Mouse (Mus musculus) CH12.LX (cell line): ENCODE measurements around the gene Fars2.

Experiments
- E2F4 ChIP-seq: IDR thresholded peaks from 2 replicates; pipeline ENCODE4 v1.6.1; 2011; ENCODE audit warnings: low read depth, low read length, improper control_type of control experiment; ENCODE audit not compliant: insufficient replicate concordance
- EP300 ChIP-seq: IDR thresholded peaks from 2 replicates; pipeline ENCODE4 v1.6.1; 2011; ENCODE audit warnings: low read length, improper control_type of control experiment
- GABPA ChIP-seq: IDR thresholded peaks from 2 replicates; pipeline ENCODE4 v1.6.1; 2012; ENCODE audit warnings: low read depth, low read length, improper control_type of control experiment, inconsistent platforms; ENCODE audit not compliant: insufficient replicate concordance
- MAFK ChIP-seq: IDR thresholded peaks from 2 replicates; pipeline ENCODE4 v1.6.1; 2011; ENCODE audit warnings: low read length, improper control_type of control experiment; ENCODE audit not compliant: insufficient replicate concordance
- MAX ChIP-seq: IDR thresholded peaks from 2 replicates; pipeline ENCODE4 v1.6.1; 2011; ENCODE audit warnings: low read length, improper control_type of control experiment
- NELFE ChIP-seq: IDR thresholded peaks from 2 replicates; pipeline ENCODE4 v1.6.1; 2011; ENCODE audit warnings: low read depth, low read length, improper control_type of control experiment
- POLR2A ChIP-seq: IDR thresholded peaks from 2 replicates; pipeline ENCODE4 v1.6.1; 2011; ENCODE audit warnings: low read depth, mild to moderate bottlenecking, improper control_type of control experiment, low read length
- RCOR1 ChIP-seq: conservative IDR thresholded peaks from 2 replicates; pipeline ENCODE4 v1.6.1; 2012; ENCODE audit warnings: low read depth, mild to moderate bottlenecking, inconsistent platforms, low read length, improper control_type of control experiment
- SMC3 ChIP-seq: IDR thresholded peaks from 2 replicates; pipeline ENCODE4 v1.6.1; 2011; ENCODE audit warnings: low read depth, low read length, improper control_type of control experiment
- TBP ChIP-seq: conservative IDR thresholded peaks from 2 replicates; pipeline ENCODE4 v1.6.1; 2011; ENCODE audit warnings: low read depth, low read length, improper control_type of control experiment
- ZMIZ1 ChIP-seq: IDR thresholded peaks from 2 replicates; pipeline ENCODE4 v1.6.1; 2012; ENCODE audit warnings: low read depth, mild to moderate bottlenecking, inconsistent platforms, low read length, improper control_type of control experiment

DNA sequence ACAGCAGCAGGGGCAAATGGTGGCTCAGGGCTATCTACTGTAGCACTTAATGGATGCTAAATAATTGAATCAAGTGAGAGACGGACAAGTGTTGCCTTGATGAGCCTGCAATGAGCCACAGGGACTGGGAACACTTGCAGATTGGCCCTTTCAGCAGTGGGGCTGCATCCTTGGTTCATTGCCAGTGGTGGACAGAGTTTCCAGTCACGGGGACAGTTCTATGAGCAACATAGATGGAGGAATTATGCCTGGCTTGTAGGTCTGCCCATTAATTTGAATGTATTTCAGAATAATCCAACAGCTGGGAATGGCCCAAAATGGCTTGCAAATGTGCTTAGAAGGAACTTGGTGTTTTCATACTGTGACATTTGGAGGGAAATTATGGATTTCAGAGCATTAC is 376.1 kb downstream of the Fars2 start:
- no peak for TF ChIP-seq SMC3
- no peak for TF ChIP-seq E2F4
- no peak for TF ChIP-seq NELFE
- TF ChIP-seq RCOR1, result no peak
- TF ChIP-seq TBP, result no peak
- no peak for TF ChIP-seq MAFK
- TF ChIP-seq GABPA, result no peak
- TF ChIP-seq POLR2A, result no peak
- no peak for TF ChIP-seq EP300
- TF ChIP-seq ZMIZ1, result no peak
- no peak for TF ChIP-seq MAX
